Mouse (Mus musculus) G1E (cell line): ENCODE data around the gene Clec1b.

Experiments used
- CTCF ChIP-seq: IDR thresholded peaks from 2 replicates; pipeline ENCODE4 v1.5.1; 2012; ENCODE audit warnings: low read depth, low read length, inconsistent platforms, mixed read lengths
- GATA1 ChIP-seq: IDR thresholded peaks from 2 replicates; pipeline ENCODE4 v1.6.1; 2012; ENCODE audit warnings: borderline replicate concordance, low read length, inconsistent platforms, mixed read lengths
- GATA2 ChIP-seq: IDR thresholded peaks from 2 replicates; pipeline ENCODE4 v1.6.1; 2012; ENCODE audit warnings: low read depth, low read length, inconsistent platforms, borderline replicate concordance
- POLR2AphosphoS5 ChIP-seq: IDR thresholded peaks from 2 replicates; pipeline ENCODE4 v1.6.1; 2012; ENCODE audit warnings: low read depth, low read length, inconsistent platforms; ENCODE audit not compliant: insufficient replicate concordance
- TAL1 ChIP-seq: conservative IDR thresholded peaks from 2 replicates; pipeline ENCODE4 v1.6.1; 2012; ENCODE audit warnings: low read depth, low read length, inconsistent platforms, mixed read lengths

- no peak for TF ChIP-seq CTCF
- no peak for TF ChIP-seq GATA1
- no peak for TF ChIP-seq GATA2
- TF ChIP-seq TAL1 = no peak
- TF ChIP-seq POLR2AphosphoS5 = no peak
Observed at GRCm38 (mm10) chr6:129425217-129425616, 28.1 kb downstream of the Clec1b start.
